Mouse (Mus musculus) macrophage (primary cell): ENCODE measurements around the gene Pilra. TPM values are rescaled to one million over a fixed set of nuclear protein-coding genes. Genes with fewer than 3 reads are reported as not detected.
"Not testable (repeated sequence)": the region's sequence is repeated elsewhere in the genome, so short reads cannot be mapped to it uniquely, and the experiment has no call there.

Source experiments
- H3K27ac ChIP-seq: fragments of 350-480 bp; formaldehyde crosslinking; 2 replicates; pipeline ENCODE4 v1.9.0; 2021
- H3K36me3 ChIP-seq: fragments of 350-480 bp; formaldehyde crosslinking; 2 replicates; pipeline ENCODE4 v1.9.0; 2021; ENCODE audit errors: inconsistent target
- H3K4me3 ChIP-seq: fragments of 350-480 bp; formaldehyde crosslinking; 2 replicates; pipeline ENCODE4 v1.9.0; 2021; ENCODE audit errors: inconsistent target
- H3K79me2 ChIP-seq: fragments of 350-480 bp; formaldehyde crosslinking; 2 replicates; pipeline ENCODE4 v1.9.0; 2021; ENCODE audit errors: inconsistent target
- WGBS: methylation state at CpG from one replicate; pipeline ENCODE4 v1.1.7; 2026; ENCODE audit warnings: inconsistent platforms; ENCODE audit not compliant: missing documents; 5-methylcytosine and 5-hydroxymethylcytosine counted together
- polyA plus RNA-seq: library from polyadenylated mRNA; stranded (reverse); fragments of 250-400 nt; gene quantifications from 3 replicates; pipeline ENCODE4 v1.2.4, GENCODE M21; 2018; ENCODE audit warnings: inconsistent platforms
- total RNA-seq, 78 experiments: library from RNA; depleted of rRNA; stranded (reverse); fragments of 250-400 nt; gene quantifications; 1 replicate in 9 of 78; 2 replicates in 24 of 78; 3 replicates in 43 of 78; 4 replicates in 2 of 78; pipeline ENCODE4 v1.2.4; 2018; ENCODE audit warnings: inconsistent platforms in 56 of 78

Pilra gene
- 10 to 100 TPM in 16 of 26 experiments, 1 to 10 TPM in 10; 1.7 to 73.9 (median 16.1) TPM for total RNA-seq (2018; cell fraction: chromatin; rRNA removed)
- total RNA-seq (2018; cell fraction: cytosol; rRNA removed): 10 to 100 TPM in 13 of 26 experiments, 1 to 10 TPM in 13; 2.2 to 46.2 (median 13.9) TPM
- total RNA-seq (2018; cell fraction: nucleus; rRNA removed): 100 to 1,000 TPM in 1 of 26 experiments, 10 to 100 TPM in 22, 1 to 10 TPM in 3; 5.7 to 123 (median 28.7) TPM
- polyA plus RNA-seq: 5.9 to 17.4 TPM (median 7.6 TPM) in 3 replicates

DNA sequence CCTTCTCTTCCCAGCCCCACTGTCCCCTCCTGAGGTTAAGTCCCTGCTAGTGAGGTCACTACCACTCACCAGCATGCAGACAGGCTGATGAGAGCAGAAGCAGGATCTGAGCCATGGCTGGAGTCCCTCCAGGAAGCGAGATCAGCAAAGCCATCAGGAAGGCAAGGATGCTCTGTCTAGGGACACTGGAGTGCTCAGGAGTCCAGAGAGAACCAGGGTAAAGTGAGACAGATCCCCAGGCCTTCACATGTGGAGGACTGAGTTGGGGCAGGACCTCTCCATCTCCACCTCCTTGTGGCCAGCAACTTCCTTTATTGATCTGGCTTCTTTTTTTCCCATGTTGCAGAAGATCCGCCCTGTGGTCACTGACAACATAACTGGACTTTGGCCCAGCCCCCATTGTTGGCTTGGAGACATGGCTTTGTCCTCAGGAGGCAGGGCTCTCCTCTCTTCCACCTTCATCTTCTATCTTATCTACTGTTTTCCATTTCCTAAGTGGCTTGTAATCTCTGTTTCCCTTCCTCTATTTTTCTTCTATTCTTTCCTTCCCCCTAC, at the start of gene Pilra:
Gene Pilra, minus strand, starts transcription at position 316 of the 555 bp plus-strand sequence.
- H3K27ac ChIP-seq: peak within 1 kb of the TSS; percentile 53
- H3K4me3 ChIP-seq: peak within 1 kb of the TSS; percentile 3; the same call in 1 of the 2 replicates
- 100% methylated on average over 1 of the region's 2 CpGs for WGBS

DNA sequence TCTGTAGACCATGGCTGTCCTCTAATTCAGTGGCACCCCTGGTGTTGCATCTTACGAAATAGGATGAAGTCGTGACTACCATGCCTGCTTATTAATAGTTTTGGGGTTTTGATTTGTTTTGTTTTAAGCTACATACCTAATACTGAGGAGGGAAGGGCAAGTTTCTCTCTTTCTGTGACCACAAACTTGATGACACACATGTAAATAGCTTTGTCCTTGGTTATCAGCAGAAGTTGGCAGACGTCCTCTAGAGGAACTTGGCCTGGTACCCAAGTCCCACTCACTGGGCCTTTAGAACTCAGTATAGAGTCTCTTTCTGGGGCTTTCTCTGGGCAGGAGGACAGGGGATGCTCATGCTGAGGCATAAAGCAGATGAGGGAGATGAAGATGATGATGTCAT, 47.3 kb upstream of the Pilra start:
- H3K79me2 ChIP-seq: no peaks in the 10 kb centered on the region
- H3K36me3 ChIP-seq: no peaks in the 10 kb centered on the region
- H3K4me3 ChIP-seq: no peak overlapping the region
- peak overlapping the region; percentile 68 for H3K27ac ChIP-seq
- WGBS: 21% methylated on average over 3 of the region's 3 CpGs

More for the DNA sequence above, at the start of gene Pilra:
- H3K79me2 ChIP-seq: peaks cover 14% of the 10 kb centered on the region; the same call in 1 of the 2 replicates
- H3K36me3 ChIP-seq: not testable (repeated sequence)

DNA sequence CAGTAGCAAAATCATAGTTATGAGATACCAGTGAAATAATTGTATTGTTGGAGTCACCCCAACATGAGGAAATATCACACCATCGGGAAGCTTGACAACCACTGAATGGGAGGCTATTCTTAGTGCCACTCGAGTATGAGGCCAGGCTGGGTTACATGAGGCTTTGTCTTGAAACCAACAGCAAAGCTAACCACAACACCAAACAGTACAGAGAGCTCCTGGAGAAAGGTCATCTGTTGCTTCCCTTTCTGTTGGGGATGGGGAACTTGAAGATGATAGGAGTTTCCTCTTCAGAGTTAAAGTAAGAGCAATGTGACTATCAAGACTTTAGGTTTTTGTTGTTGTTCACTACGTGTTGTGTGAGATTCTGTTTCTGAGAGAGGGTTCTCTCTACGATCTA, 46.8 kb upstream of the Pilra start:
- H3K27ac ChIP-seq: peak overlapping the region; percentile 68
- H3K4me3 ChIP-seq: no peak overlapping the region
- H3K79me2 ChIP-seq: no peaks in the 10 kb centered on the region
- H3K36me3 ChIP-seq: no peaks in the 10 kb centered on the region
- WGBS: 6% methylated on average over 4 of the region's 4 CpGs

DNA sequence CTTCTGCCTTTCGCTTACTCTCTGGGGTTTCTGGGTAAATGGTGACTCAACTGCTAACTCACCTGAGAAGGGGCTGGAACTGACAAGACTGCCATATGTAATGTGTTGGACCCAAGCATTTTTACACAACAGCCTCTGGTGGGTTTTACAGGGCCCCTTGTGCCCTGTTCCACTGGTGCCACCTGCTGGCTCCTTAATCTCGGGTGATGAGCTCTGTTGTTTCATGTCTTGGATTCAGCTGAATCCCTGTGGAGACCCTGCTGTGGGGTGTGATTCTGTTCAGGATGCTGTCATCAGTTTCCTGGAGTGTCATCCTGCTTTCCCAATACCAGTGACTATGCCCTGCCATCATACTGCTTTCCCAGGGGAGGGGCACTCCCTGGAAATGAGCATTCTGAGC, 41.8 kb upstream of the Pilra start:
- Histone ChIP-seq H3K4me3 (no peak overlapping the region), H3K27ac (no peak overlapping the region), H3K36me3 (no peaks in the 10 kb centered on the region), H3K79me2 (no peaks in the 10 kb centered on the region)
- 49% methylated on average over 2 of the region's 2 CpGs for WGBS

DNA sequence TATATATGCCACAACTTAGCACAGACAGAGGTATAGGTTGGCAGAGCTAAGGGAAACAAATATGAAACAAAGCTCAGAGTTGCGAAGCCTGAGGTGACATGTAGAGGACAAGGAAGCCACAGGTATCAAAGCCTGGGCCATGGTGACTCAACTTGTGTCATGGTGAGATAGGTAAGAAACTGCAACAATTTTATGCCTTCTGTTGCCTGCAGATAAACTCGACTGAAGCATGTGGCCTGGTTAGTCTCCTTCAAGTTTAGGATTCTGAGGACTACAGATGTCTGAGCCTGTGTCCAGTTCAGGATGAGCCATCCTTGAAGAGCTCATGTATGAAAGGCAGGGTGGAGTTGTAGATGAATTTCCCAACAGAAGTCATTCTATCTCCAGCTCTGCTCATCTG, 39.0 kb upstream of the Pilra start:
- no peaks in the 10 kb centered on the region for H3K36me3 ChIP-seq
- H3K4me3 ChIP-seq: no peak overlapping the region
- H3K27ac ChIP-seq: no peak overlapping the region
- H3K79me2 ChIP-seq: no peaks in the 10 kb centered on the region
- 93% methylated on average over 2 of the region's 2 CpGs for WGBS

DNA sequence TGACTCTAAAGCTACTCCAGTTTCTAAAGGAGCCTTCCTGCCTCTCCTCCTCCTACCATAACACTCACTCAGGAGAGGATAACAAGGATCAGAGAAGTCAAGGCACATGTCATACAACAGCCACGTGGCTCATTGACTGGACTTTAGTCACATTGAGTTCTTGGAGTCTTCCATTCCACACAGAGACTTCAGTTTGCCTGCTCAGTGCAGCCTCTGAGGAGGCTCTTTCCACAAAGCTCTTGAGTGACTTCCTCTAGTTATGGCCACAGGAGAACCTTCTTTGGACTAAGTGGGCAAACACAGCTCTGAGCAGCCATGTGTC, 36.3 kb upstream of the Pilra start:
- not testable (repeated sequence) for H3K36me3 ChIP-seq, H3K79me2 ChIP-seq, H3K4me3 ChIP-seq
- WGBS: 50% methylated on average over 1 of the region's 1 CpGs
- peak overlapping the region; percentile 65 for H3K27ac ChIP-seq

DNA sequence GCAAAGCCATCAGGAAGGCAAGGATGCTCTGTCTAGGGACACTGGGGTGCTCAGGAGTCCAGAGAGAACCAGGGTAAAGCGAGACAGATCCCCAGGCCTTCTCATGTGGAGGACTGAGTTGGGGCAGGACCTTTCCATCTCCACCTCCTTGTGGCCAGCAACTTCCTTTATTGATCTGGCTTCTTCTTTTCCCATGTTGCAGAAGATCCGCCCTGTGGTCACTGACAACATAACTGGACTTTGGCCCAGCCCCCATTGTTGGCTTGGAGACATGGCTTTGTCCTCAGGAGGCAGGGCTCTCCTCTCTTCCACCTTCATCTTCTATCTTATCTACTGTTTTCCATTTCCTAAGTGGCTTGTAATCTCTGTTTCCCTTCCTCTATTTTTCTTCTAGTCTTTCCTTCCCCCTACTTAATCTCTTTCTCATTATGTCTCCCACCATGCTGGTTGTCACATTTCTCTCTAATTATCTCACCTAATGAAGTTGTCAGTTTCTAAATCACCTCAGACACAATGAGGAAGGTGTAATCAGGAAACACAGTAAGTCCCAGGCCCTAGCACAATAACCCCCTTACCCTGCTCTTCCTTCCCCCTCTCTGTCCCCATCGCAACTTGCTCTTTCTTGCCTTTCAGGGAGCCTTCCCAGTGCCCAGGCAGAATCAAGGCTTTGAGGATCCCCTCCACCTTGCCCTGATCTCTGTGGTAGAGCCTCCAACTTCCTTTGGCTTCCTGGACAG, 35.7 kb upstream of the Pilra start, which contains the start of gene Pilrb2:
Gene Pilrb2, minus strand, starts transcription at position 172 of the 737 bp plus-strand sequence.
- not testable (repeated sequence) for H3K79me2 ChIP-seq, H3K36me3 ChIP-seq
- H3K27ac ChIP-seq: peak within 1 kb of the TSS; percentile 65
- peak within 1 kb of the TSS; percentile 9; the same call in 1 of the 2 replicates for H3K4me3 ChIP-seq
- WGBS: 33% methylated on average over 2 of the region's 3 CpGs

DNA sequence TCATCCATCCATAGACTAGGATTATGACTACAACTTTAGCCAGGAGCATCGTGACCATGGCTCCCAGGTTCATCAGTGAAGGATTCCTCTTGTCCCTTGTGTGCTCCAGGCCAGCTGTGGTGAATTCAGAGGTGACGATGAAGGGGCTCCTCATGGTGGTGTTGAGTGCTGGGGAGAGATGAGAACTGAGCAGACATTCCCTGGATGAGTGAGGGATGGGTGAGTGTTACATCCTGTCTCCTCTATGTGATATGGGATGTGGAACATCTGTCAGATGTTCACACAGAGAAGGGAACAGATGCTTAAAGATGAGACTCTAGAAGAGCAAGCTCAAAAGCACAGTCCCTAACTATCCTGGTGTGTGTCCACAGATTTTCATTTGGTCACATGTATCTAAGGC, 32.5 kb upstream of the Pilra start:
- not testable (repeated sequence) for H3K27ac ChIP-seq, H3K36me3 ChIP-seq, H3K4me3 ChIP-seq, H3K79me2 ChIP-seq
- WGBS: no CpG with 5 or more reads among the region's 2 CpGs

DNA sequence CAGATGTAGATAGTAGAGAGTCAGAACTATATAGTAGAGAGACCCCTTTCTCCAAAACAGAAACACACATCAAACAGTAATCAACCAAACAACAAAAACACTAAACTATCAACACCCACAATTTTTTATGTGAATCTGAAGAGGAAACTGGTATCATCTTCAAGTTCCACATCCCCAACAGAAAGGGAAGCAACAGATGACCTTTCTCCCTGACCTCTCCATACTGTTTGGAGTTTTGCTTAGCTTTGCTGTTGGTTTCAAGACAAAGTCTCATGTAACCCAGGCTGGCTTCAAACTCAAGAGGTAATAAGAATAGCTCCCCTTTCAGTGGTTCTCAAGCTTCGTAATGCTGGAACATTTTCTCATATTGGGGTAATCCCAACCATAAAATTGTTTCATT, 27.9 kb upstream of the Pilra start:
- WGBS: 86% methylated on average over 1 of the region's 1 CpGs
- not testable (repeated sequence) for H3K79me2 ChIP-seq, H3K4me3 ChIP-seq, H3K36me3 ChIP-seq
- H3K27ac ChIP-seq: peak overlapping the region; percentile 46

DNA sequence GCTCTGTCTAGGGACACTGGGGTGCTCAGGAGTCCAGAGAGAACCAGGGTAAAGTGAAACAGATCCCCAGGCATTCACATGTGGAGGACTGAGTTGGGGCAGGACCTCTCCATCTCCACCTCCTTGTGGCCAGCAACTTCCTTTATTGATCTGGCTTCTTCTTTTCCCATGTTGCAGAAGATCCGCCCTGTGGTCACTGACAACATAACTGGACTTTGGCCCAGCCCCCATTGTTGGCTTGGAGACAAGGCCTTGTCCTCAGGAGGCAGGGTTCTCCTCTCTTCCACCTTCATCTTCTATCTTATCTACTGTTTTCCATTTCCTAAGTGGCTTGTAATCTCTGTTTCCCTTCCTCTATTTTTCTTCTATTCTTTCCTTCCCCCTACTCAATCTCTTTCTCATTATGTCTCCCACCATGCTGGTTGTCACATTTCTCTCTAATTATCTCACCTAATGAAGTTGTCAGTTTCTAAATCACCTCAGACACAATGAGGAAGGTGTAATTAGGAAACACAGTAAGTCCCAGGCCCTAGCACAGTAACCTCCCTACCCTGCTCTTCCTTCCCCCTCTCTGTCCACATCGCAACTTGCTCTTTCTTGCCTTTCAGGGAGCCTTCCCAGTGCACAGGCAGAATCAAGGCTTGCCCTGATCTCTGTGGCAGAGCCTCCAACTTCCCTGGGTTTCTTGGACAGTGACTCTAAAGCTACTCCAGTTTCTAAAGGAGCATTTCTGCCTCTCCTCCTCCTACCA, 22.1 kb upstream of the Pilra start, which contains the start of gene Pilrb1:
Gene Pilrb1, minus strand, starts transcription at position 147 of the 751 bp plus-strand sequence.
- 75% methylated on average over 1 of the region's 2 CpGs for WGBS
- not testable (repeated sequence) for H3K36me3 ChIP-seq, H3K79me2 ChIP-seq, H3K4me3 ChIP-seq
- peak within 1 kb of the TSS; percentile 59 for H3K27ac ChIP-seq

DNA sequence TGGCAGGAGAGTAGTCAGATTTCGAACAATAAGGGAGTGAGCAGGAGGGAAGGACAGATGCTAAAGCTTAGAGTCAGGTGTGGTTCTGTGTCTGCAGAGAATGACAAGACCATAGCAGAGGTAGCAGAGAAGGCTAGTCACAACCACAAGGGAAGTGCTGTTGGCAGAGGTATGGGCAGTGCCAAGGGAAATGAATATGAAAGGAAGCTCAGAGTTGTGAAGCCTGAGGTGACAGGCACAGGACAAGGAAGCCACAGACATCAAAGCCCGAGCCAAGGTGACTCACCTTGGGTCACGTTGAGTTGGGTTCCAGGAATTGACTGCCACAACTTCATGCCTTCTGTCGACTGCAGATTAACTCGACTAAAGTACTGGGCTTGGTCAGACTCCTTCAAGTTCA, 20.8 kb upstream of the Pilra start:
- H3K79me2 ChIP-seq, H3K4me3 ChIP-seq, H3K36me3 ChIP-seq, H3K27ac ChIP-seq: not testable (repeated sequence)
- 23% methylated on average over 5 of the region's 5 CpGs for WGBS

DNA sequence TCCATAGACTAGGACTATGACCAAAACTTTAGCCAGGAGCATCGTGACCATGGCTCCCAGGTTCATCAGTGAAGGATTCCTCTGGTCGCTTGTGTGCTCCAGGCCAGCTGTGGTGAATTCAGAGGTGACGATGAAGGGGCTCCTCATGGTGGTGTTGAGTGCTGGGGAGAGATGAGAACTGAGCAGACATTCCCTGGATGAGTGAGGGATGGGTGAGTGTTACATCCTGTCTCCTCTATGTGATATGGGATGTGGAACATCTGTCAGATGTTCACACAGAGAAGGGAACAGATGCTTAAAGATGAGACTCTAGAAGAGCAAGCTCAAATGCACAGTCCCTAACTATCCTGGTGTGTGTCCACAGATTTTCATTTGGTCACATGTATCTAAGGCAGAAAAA, 18.8 kb upstream of the Pilra start:
- not testable (repeated sequence) for H3K4me3 ChIP-seq, H3K27ac ChIP-seq, H3K36me3 ChIP-seq, H3K79me2 ChIP-seq
- WGBS: 100% methylated on average over 2 of the region's 3 CpGs

DNA sequence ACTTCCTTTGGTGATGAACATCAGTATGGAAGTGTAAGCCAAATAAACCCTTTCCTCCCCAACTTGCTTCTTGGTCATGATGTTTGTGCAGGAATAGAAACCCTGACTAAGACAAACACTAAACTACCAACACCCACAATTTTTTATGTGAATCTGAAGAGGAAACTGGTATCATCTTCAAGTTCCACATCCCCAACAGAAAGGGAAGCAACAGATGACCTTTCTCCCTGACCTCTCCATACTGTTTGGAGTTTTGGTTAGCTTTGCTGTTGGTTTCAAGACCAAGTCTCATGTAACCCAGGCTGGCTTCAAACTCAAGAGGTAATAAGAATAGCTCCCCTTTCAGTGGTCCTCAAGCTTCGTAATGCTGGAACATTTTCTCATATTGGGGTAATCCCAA, 14.2 kb upstream of the Pilra start:
- H3K79me2 ChIP-seq, H3K4me3 ChIP-seq, H3K36me3 ChIP-seq: not testable (repeated sequence)
- WGBS: no CpG with 5 or more reads among the region's 1 CpGs
- H3K27ac ChIP-seq: 0 out of 2 replicates have a peak overlapping the region, but pooled peaks have one; percentile 5

DNA sequence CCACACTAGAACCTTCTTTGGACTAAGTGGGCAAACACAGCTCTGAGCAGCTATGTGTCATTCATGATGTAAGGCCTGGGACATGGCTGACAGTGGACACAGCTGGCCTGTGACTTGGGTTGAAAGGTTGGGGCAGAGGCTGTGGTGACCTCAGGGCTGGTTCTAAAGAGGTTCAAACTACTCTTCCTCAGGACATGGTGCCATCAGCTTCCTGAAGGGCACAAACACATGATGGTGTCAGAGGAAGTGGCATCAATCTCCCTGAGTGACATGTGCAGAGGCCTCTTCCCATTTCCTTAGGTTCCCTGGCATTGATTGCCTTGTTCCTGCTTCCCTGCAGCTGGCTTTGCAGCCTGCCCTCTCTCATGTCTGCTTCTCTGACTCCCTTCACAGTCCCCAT, 1.0 kb upstream of the Pilra start:
- H3K4me3 ChIP-seq, H3K36me3 ChIP-seq: not testable (repeated sequence)
- Histone ChIP-seq H3K27ac (peak overlapping the region; percentile 53), H3K79me2 (peaks cover 14% of the 10 kb centered on the region; the same call in 1 of the 2 replicates)

DNA sequence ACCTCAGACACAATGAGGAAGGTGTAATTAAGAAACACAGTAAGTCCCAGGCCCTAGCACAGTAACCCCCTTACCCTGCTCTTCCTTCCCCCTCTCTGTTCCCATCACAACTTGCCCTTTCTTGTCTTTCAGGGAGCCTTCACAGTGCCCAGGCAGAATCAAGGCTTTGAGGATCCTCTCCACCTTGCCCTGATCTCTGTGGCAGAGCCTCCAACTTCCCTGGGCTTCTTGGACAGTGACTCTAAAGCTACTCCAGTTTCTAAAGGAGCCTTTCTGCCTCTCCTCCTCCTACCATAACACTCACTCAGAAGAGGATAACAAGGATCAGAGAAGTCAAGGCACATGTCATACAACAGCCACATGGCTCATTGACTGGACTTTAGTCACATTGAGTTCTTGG, 530 bp upstream of the Pilra start:
- Histone ChIP-seq H3K27ac (peak overlapping the region; percentile 53), H3K36me3 (no peaks in the 10 kb centered on the region), H3K79me2 (peaks cover 14% of the 10 kb centered on the region; the same call in 1 of the 2 replicates)

More for the DNA sequence above, 530 bp upstream of the Pilra start:
- no peak overlapping the region for H3K4me3 ChIP-seq
